Mouse (Mus musculus): ENCODE measurements around the gene Slc12a5.

GRCm38 (mm10) chr2:164933534-164933933 lies 27.1 kb upstream of the Slc12a5 start:
- no peak for TF ChIP-seq CTCF (IDR thresholded peaks at IDR 0.05; ENCODE audit: borderline replicate concordance, insufficient read depth, low read depth, low read length)
- no peak for TF ChIP-seq POLR2A (IDR thresholded peaks at IDR 0.05; ENCODE audit: borderline replicate concordance, insufficient read depth, low read length)

Data from cerebellum, adult 2 months (tissue).